Mouse (Mus musculus) regulatory T cell (primary cell): ENCODE measurements around the gene Preb.

Experiments
- in situ Hi-C: fragments of 300-600 bp; cut with MboI, MseI; formaldehyde crosslinking; loops from one replicate; pipeline ENCODE4 v1.15.1; 2025; ENCODE audit warnings: high pct_unique_total_duplicates

Preb gene

DNA sequence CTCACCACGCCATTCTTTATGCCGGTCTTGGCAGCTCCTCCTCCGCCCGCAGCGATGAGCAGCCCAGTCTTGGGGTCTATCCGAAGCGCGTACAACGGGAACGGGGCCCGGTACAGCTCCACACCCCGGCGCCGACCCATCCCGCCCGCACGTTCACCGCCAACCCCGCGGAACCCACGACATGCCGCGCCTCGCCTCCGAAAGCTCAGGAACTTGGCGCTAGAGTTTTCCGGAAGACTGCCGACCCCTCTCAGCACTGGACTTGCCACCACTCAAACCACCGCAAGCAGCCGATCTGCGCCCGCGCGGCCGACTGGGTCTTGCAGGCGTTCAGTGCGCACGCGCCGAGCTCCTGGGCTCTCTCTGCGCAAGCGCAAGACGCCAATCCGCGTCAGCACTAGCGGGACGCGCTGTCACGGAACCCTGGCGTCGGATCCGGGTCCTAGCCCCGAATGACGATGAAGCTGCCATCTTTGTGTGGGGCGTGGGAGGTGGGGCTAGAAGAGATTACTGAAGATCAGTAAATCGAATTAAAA lies at the start of gene Preb:
Gene Preb (minus strand): TSS at position 396 of the 536 bp plus-strand sequence.
- in situ Hi-C loops: no loop called here

GRCm38 (mm10) chr5:31004184-31004583 lies 44.0 kb upstream of the Preb start:
- in situ Hi-C loops: loop anchor here (5.0 kb wide), 1 partner anchor 207 kb away; no protein-coding TSS in a partner anchor

DNA sequence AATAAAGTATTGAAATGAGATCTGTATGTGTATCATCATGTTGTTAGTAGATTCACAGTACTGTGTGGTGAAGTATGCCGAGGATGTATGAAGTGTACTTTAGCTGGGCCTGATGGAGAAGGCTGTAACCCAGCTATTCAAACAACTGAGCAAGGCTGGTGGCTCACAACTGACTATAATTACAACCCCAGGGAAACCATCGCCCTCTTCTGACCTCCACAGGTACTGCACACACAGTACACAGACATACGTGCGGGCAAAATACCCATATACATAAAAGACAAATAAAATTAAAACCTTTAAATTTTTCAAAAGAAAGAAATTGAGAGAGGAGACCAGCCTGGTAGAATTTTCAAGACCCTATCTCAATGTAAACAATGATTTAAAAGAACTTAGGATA lies 41.4 kb upstream of the Preb start:
- in situ Hi-C loops: loop anchor here (5.0 kb wide), 1 partner anchor 204 kb away; no protein-coding TSS in a partner anchor

GRCm38 (mm10) chr5:31000993-31001392 lies 40.8 kb upstream of the Preb start:
- in situ Hi-C loops: loop anchor here (5.0 kb wide), 1 partner anchor 204 kb away; no protein-coding TSS in a partner anchor

GRCm38 (mm10) chr5:31000122-31000521 lies 40.0 kb upstream of the Preb start:
- in situ Hi-C loops: loop anchor here (5.0 kb wide), 1 partner anchor 203 kb away; no protein-coding TSS in a partner anchor

GRCm38 (mm10) chr5:30999324-30999723 lies 39.2 kb upstream of the Preb start:
- in situ Hi-C loops: no loop called here

GRCm38 (mm10) chr5:30998306-30998705 lies 38.1 kb upstream of the Preb start:
- in situ Hi-C loops: no loop called here

DNA sequence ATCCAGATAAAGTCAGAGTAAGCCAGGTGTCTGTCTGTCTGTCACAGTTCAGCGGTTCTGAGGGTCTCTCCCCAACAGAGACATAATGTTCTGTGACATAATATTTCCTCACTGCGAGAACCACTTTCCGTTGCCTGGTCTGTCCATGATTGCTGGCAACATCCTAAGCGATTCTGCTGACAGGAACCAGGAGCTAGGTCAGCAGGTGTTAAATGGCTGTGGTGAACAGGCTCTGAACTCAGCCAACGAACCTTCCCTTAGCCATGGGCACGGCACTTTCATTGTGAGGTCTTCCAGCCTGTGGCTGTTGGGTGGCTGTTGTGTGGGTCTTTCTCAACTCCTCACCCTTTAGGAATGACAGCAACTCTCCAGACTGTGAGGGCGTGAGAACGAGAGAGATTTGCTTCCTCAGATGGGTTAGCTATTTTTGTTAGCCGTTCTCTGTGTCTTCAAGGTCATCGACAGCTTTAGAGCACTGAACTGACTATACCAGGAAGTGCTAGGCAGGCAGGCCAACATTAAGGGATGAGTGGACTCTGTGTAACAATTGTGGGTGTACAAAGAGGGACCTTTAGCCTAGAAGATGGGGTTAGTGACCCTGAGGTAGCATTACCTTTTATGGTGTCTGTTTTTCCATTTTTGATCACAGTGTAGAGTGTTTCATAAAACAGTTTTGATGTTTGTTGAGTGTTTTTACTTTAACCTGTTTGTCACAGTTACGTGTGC lies 34.9 kb upstream of the Preb start:
- in situ Hi-C loops: loop anchor here (5.0 kb wide), 1 partner anchor 63 kb away; no protein-coding TSS in a partner anchor

DNA sequence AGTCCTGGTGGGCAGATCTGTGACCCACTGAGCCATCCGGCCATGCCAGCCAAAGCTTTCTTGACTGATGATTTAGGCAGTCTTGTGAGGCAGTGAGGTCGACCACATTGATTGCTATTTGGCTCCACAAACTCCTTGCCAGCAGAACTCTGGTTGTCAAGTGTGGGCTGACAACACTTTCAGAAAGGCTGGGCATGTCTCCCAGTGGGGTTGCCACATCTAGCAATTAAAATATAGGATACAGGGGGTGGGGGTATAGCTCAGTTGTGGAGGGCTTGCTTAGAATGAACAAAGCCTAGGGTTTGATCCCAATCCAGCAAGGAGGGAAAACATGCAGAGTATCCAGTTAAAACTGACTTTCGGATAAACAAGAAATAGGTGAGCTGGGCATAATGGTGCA lies 33.9 kb upstream of the Preb start:
- in situ Hi-C loops: loop anchor here (5.0 kb wide), 1 partner anchor 62 kb away; no protein-coding TSS in a partner anchor

DNA sequence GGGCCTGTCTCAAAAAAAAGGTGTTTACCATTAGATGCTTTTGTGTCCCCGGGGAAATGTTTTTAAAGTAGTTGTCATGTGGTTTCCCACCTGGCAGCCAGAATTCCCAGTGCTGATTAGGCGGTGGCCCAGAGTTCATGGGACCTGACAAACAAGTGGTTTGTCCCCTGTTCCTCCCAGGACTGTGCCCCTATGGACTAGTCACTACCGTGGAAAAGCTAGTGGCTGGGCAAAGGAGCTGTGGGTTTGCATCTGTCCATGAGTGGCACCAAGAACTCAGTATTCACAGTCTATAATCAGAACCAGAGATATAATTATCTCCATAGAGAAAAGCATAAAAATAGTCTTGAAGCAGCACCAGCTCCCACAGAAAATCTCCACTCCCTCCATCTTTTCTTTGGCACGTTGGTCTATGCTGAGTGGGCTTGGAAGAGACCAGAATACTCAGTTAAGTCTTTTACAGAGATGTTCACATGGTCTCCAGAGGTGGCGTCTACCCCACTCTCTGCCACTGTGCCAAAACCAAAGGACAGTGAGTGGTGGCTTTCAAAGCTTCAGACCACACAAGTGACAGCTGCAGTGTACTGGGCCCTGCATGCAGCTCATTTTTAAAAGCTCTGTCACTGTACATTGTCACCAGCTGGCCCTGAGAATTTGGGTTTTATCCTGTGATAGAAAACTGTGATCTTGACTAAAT lies 33.0 kb upstream of the Preb start:
- in situ Hi-C loops: loop anchor here (5.0 kb wide), 1 partner anchor 61 kb away; no protein-coding TSS in a partner anchor

GRCm38 (mm10) chr5:30982357-30982756 lies 22.2 kb upstream of the Preb start:
- in situ Hi-C loops: no loop called here

- in situ Hi-C loops: no loop called here
Measured at GRCm38 (mm10) chr5:30974870-30975656, 14.9 kb upstream of the Preb start.

GRCm38 (mm10) chr5:30969440-30969839 lies 9.3 kb upstream of the Preb start:
- in situ Hi-C loops: no loop called here

DNA sequence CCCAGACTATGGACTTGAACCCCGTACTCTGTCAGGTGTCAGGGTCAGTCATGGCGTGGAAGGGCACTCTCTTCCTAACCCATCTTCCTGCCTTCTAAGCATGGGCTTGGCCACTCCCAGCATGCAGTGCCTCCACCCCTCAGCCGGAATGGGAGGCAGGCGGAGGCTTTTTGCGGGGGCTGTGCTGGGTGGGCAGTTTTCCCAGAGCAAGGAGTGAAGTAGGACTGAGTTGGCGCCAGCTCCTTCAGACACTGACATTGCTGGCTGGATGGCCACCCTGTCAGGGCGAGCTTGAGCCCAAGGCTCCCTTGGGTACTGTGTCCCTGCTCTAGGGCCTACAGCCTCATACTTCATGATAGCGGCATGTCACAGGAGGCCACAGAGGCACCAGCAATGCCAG lies 8.3 kb upstream of the Preb start, which contains the start of gene Tcf23:
Gene Tcf23 (plus strand): TSS at position 247 of the 400 bp plus-strand sequence.
- in situ Hi-C loops: no loop called here

GRCm38 (mm10) chr5:30966189-30966588 lies 6.0 kb upstream of the Preb start:
- in situ Hi-C loops: no loop called here

- in situ Hi-C loops: no loop called here
Measured at GRCm38 (mm10) chr5:30963916-30964315, 3.8 kb upstream of the Preb start.

DNA sequence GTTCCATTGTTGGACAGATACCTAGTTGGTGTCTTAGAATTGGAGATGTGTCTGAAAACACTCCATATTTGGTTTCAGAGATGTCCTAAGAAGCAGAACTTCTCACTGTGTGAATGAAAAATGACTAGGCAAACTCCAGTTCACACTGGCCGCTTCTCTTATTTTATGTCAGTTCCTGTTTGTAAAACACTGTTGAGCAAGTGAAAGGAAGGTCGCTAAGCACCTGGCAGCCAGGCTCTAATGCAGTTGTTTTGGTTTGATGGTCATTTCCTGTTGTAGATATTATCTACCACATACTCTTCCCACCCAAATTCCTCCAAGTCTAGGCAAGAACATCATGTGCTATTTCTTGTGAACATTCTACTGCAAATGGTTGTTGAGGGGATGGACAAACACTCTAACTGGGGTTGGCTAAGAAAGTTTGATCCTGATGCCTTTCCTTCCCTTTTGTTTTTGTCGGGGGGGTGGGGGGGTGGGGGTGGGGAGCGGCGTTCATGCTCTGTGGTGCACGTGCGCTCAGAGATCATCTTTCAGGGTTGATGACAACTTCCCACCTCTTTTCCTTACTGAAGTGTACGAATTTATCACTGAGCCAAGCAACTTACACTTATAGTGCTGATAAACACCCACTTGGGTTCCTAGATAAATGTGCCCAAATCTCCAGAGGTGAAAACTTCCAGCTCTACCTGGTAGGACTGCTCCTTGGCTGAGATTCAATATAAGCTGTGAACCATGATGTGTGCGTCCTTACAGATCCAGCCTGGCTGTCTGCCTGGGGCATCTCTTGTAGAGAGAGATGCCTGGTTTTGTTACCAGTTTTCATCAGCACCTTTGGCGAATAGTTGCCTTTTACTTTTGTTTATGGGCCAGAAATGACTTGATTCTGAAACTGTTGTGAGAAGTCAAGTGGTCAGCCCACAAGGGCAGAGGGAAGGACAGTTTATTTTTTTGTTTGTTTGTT lies 1.7 kb upstream of the Preb start:
- in situ Hi-C loops: no loop called here

DNA sequence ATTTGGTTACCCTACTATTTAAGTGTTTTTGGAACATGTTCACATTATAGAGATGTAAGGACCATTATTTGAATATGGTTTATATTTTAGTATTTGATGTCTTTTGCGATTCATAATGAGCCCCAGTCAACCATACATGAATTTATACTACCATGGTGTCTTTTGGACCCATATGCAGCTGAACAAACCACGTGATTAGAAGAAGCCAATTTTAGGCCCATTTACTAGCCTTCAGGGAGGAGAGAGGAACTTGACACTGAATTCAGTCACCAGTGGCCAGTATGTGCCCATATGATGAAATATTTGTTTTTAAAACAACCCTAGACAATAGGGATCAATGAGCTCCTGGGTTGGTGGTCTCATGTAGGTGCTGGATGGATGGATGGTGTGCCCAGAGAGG lies 653 bp upstream of the Preb start:
- in situ Hi-C loops: no loop called here

DNA sequence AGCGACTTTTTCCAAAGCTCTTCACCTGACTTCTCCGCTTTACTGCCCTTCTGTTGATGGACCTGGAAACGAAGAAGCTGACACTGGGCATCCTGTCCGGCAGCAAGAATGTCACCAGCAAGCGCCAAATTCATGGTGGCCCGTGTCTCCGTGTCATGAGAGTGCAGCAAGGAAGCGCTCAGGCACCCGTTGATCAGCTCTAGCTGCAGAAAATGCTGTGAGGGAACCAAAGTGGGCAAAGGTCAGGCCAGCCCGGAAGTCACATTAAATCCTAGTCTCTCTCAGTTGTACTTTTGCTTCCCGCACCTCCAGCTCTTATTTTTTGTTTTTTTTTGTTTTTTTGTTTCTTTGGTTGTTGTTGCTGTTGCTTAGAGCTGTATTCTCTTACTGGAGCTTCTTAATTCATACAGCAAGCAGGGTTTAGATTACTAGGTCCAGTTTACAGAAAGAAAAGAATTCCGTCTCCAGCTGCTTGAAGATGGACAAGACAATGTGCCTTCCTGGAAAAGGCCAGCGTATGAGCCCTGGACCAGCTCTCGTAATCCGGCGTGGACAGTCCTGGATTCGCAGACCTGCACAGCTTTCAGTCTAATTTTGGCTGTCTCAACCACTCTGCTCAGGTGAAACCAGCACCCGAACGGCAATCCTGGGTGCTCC lies 835 bp downstream of the Preb start:
- in situ Hi-C loops: no loop called here

GRCm38 (mm10) chr5:30957891-30958290 lies 2.3 kb downstream of the Preb start:
- in situ Hi-C loops: no loop called here
